Mouse (Mus musculus) left cerebral cortex, postnatal 10 days (tissue): Measurements from ENCODE around the gene Pou2f1. TPM values are rescaled to one million over a fixed set of nuclear protein-coding genes. Genes with fewer than 3 reads are reported as not detected.
A peak's percentile ranks its signal among the peaks of the same experiment; 100 is the strongest.

Experiments
- DNase-seq, 2 experiments: peaks; one replicate each; pipeline ENCODE4 v3.0.0; 2021 to 2022; ENCODE audit warnings: low spot score in 2 of 2, mixed read lengths in 1 of 2; ENCODE audit errors: extremely low spot score in 1 of 2
- intact Hi-C: fragments of 180-260 bp; cut with DNase I; formaldehyde crosslinking; loops from one replicate; pipeline ENCODE4 v1.15.1; 2025
- total RNA-seq, 2 experiments: library from RNA; stranded (reverse); gene quantifications; 2 replicates each; pipeline ENCODE4 v1.2.3; 2021

Pou2f1 gene
- total RNA-seq, 2 experiments from 2014 or later, result 17.5 to 18.0 TPM

DNA sequence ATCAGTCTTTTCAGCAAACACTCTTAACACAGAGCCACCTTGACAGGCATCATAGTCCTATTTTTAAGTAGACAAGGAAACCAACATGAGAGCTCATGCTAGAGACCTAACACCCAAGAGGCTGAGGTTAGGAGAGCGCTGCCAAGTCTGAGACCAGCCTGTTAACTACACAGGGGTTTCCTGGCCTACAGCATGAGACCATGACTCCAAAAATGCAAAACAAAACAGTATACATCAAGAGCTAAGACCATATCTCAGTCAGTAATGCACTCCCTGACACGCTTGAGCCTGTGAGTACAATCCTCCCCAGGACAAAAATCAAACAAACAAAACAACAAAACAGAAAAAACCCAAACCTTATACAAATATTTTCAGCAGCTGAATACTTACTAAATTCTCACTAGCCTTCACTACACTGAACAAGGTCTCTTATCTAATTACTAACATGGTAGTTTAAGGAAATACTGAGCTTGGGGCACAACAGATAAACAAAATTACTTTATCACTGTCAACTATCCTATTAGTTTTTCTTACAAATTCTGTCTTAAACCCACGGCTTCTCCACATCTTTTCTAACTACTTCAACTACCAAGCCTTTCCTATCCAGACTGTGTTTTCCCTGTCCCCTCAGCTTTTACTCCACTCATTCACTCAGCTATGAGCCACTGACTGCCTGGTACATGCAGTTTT lies 33.3 kb downstream of the Pou2f1 start:
- DNase-seq, result no peak
- intact Hi-C loops, result no loop called here

DNA sequence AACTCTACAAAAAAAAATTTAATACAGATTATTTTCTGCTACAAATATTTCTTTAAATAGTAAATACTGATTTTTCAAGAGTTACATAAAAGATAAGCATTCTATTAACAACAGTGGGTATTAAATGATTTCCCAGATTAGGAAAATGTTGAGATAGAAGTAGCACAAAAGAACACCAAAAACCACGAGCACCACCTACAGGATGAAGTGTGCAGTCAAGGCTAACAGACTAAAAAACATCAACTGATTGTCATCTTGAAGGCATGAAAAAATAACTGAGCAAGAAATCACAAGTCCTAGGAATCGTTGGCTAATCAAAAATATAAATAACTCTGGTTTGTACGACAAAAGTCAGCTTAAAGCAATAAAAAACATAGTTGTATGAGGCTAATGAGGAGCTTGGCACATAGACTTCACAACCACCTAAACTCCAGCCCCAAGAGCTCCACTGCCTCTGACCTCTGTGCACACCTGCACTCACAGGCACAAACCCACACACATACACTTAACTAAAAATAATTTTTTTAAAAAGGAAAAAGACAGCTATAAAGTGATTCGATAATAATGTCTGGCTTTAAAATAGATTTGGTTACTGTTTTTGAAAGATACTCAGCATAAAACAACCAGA lies 35.3 kb downstream of the Pou2f1 start:
- DNase-seq, result peak; percentile 46 to 52
- intact Hi-C loops, result loop anchor here (2.0 kb wide), 1 partner anchor 186 kb away; no protein-coding TSS in a partner anchor

DNA sequence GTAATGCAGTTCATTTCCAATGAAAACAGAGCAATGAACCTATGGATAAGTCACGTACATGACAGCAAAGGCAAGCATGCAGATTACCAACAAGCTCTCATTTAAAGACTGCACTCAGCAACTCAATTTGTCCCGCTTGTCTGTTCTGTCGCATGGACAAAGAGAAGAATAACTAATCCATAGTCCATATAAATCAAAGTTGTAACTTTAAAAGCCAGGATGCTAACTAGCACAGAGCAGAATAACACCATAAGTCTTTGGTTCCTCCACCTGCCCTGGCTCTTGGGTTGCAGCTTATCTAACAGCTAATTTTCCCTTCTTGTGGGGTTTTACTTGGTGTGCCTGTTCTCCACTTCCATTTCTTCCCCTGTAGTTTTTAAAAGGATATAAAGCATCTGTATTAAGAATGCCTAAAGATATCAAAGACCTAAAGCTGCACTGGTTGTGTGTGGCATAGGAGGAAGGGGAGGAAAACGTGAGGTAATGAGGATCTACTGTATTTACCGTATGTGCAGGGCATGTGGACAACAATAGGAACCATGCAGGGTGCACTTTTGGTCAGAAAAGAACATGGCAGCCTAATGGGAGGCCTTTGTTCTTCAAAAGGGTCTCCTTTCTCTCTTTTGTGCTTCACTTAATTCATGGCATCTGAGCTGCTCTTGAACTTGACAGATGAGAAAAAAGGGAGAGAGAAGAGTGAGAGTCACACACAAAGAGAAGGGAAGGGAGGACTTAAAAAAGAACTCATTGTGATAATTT lies 36.1 kb downstream of the Pou2f1 start:
- intact Hi-C loops, result loop anchor here (2.0 kb wide), 1 partner anchor 186 kb away; no protein-coding TSS in a partner anchor
- no peak for DNase-seq

DNA sequence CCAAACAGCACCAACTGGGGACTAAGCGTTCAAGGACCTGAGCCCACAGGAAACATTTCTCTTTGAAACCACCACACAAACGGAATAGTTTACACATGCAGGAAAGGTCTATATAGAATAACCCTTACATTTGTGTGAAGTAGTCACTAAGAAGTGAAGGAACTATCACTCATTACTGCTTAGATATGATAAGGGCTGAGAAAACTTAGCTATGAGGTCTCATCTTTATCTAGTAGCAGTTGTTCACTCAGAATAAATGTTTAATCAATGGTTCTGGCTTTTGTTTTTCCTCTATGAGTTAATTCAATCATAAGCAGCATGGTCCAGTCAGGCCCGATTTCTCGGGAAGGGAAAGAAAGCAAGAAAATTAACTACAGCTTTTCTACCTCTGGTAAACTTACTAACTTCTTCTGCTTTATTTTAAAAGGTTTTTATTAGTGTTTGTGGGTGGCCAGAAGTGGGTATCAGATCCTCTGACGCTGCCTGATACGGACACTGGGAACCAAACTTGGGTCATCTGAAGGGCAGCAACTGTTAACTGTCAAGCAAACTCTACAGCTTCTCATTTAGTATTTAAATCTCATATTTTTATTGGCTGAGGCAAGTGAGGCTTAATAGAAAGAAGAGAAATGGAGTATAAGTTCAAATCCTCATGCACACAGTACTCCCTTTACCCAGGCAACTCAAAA lies 40.7 kb downstream of the Pou2f1 start:
- intact Hi-C loops, result no loop called here
- DNase-seq, result no peak

DNA sequence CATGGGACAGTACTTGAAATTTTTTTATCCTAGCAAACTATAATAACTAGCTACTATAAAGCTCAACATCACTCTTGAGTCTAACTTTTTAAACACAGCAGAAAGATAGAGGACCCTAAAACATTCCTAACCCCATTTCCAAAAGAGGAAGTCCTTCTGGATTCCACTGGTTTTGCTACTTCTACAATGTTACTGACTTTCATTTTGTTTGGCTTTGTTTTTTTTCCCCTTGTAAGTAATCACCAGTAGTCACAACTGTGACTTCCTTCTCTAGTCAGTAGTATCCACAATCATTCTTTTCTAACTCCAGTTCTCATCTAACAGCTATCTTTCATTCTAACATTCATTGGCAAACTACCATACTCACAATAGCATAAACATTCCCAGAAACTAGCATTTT lies 44.3 kb downstream of the Pou2f1 start:
- intact Hi-C loops, result no loop called here
- no peak for DNase-seq

- DNase-seq, result no peak
These were observed 54.2 kb downstream of the Pou2f1 start for GRCm38 (mm10) chr1:165948214-165948813.

DNA sequence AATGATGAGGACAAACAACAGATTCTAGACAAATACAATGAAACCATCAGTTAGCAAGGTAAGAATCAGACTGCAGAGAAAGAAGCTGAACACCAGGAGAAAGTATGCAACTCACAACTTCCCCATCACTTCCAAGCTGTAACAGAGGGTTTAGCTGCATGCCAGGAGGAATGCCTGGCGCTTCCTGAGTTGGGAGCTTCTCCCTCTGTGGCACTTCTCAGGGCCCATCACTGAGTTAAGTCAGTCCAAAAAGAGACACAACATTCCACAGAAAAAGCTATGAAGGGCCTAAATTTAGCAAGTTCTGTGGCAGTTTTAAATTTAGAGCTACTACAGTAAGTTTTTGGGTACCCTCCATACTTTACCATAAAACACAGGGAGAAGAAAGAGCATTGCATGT lies 59.2 kb downstream of the Pou2f1 start:
- no peak for DNase-seq
- intact Hi-C loops, result no loop called here

More at GRCm38 (mm10) chr1:165948214-165948813, 54.2 kb downstream of the Pou2f1 start:
- intact Hi-C loops, result no loop called here

GRCm38 (mm10) chr1:165935466-165935818 lies 67.0 kb downstream of the Pou2f1 start:
- intact Hi-C loops, result no loop called here
- DNase-seq, result no peak

DNA sequence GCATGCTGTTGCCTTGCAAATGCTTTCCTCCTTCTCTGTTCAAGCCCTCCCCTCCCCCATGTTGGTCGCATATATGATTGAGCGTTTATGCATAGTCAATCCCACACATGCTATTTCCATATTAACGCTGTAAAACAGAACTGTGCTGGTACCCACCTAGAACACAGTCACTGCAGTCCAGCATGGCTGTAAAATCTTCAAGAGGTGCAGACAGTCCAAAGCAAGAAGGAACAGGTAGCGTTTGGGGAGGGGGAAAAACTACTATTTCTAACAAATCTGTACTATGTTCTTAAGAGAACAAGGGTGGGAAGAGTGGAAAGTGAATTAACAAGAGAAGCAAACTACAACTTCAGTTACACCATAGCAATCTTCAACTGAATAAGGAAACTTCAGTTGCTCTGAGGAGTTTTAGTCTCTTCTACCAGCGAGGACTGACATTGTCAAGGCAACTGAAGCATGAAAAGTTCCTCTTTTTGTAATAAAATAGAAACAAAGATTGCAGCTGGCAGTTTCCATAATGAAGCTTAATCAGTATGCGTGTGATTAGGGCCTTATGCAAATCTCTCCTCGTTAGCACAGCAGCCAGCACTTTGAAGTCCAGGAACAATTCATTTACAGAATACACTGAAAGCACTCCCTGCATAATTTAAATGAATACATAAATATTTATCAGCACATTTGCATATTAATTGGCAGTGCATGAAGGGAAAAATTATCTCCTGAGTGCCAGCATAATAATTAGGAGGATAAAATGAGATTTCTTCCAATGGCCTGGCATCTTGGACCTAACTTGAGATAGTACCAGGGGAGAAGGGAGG lies 67.6 kb downstream of the Pou2f1 start:
- peak in 1 of 2 experiments; percentile 73 for DNase-seq
- intact Hi-C loops, result no loop called here

- DNase-seq, result no peak
- intact Hi-C loops, result no loop called here
These were observed 68.4 kb downstream of the Pou2f1 start for GRCm38 (mm10) chr1:165933915-165934647.

DNA sequence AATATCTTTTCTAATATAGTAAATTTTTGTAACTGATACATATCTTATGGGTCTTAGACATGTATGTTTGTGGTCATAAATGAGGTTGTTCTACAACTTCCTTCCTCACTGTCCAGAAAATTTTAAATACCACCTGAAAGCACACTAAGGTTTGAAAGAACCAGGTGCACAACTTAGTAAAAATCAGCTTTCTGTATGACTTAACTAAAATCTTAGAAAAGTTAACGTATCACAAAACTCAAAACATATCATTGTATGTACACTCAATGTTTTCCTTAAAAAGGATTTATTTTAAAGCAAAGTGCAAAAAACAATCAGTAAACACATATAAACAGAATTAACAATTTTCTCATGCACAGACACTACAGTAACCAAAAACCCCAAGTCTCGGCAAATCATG lies 69.6 kb downstream of the Pou2f1 start:
- no peak for DNase-seq
- intact Hi-C loops, result no loop called here

GRCm38 (mm10) chr1:165930510-165930909 lies 72.0 kb downstream of the Pou2f1 start:
- intact Hi-C loops, result no loop called here
- DNase-seq, result no peak

DNA sequence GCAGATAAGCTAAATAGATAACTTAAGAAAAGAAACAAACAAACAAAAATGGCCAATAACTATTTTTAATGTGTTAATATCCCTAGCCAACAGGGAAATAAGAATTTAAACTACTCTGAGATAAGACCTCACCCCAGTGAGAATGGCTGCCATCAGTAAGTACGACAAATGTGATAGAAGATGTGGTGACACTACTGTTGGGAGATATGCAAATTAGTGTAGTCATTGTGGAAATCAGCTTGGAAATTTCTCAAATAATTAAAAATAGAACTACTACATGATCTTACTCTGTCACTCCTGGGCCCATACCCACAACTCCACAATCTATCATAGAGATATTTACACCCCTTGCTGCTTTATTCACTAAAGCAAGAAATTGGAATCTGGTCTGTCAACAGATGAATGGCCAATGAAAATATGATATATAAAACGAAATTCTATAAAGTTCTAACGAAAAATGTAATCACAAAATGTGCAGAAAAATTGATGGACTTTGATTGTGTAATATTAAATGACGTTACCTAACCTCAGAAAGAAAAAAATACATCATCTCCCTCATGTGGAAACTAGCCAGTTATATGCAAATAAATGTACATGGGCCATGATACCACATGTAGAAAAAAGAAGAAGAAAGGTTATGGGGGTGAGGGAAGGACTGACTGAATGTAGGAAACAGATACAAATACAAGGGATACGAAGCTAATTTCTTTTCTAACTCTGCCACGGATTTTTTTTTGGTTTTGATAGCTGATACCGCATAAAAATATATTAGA lies 74.8 kb downstream of the Pou2f1 start:
- DNase-seq, result no peak
- intact Hi-C loops, result no loop called here

GRCm38 (mm10) chr1:165925207-165925606 lies 77.3 kb downstream of the Pou2f1 start:
- intact Hi-C loops, result no loop called here
- DNase-seq, result no peak

DNA sequence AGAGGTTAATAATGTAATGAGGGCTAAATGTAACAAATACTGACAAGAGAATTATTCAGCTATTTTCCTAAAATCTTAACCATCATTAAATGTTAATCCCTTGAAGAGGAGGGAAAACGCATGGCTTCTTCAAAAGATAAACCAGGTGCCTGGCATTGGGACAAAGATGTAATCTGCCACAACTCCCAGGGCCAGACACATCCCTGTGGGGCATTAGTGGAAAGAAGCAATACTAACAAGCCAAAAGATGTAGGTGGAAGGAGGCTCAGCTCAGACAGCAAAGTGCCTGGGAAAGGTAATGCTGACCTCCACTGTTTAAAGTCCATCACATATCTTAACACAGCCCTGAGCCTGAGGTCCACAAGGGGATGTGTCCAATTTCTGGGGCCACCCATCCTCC lies 80.0 kb downstream of the Pou2f1 start:
- intact Hi-C loops, result no loop called here
- no peak for DNase-seq

DNA sequence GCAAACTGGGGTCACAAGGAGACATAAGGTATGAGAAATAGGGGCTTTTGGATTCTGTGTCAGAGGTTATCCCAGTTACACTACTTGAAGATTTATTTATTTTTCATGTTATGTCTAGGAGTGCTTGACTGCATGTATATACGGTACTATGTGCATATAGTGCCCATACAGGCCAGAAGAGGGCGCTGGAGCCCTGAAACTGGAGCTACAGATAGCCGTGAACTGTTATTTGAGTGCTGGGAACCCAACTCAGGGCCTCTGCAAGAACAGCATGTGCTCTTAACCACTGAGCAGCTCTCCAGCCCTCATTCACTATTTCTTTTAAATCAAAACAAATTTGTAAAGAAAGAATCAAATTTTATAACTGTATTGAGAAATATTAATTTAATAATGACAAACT lies 81.5 kb downstream of the Pou2f1 start:
- intact Hi-C loops, result no loop called here

DNA sequence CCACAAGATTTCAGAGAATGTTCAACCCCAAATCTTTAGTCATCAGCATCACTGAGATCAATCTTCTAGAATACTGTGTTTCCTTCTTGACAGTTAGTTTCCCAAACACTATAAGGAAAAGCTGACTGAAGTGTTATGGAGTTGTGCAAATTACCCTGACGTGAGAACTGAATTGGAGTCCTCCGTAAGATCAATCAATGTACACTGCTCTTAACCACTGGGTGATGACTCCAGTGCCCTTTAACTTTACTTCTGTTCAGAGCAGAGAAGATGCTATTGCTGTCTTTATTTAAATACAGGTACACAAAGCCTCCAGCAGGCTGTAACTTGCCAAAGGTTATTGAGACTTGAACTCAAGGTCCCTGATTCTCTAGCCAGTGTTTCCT lies 88.1 kb downstream of the Pou2f1 start:
- intact Hi-C loops, result no loop called here
- DNase-seq, result no peak

More for the DNA sequence above, 81.5 kb downstream of the Pou2f1 start:
- no peak for DNase-seq
